Mouse (Mus musculus) right cerebral cortex, postnatal 25 days (tissue): ENCODE measurements at regions not wholly inside any gene's neighbourhood (a gene's known extent, or its start where the extent isn't known, plus 50 kb on each side); places are given as distances from the start of the nearest gene placed in this dataset.
"Not testable (repeated sequence)": the region's sequence is repeated elsewhere in the genome, so short reads cannot be mapped to it uniquely, and the experiment has no call there.

ENCODE experiments used
- DNase-seq: peaks from one replicate; pipeline ENCODE4 v3.0.0; 2022

DNA sequence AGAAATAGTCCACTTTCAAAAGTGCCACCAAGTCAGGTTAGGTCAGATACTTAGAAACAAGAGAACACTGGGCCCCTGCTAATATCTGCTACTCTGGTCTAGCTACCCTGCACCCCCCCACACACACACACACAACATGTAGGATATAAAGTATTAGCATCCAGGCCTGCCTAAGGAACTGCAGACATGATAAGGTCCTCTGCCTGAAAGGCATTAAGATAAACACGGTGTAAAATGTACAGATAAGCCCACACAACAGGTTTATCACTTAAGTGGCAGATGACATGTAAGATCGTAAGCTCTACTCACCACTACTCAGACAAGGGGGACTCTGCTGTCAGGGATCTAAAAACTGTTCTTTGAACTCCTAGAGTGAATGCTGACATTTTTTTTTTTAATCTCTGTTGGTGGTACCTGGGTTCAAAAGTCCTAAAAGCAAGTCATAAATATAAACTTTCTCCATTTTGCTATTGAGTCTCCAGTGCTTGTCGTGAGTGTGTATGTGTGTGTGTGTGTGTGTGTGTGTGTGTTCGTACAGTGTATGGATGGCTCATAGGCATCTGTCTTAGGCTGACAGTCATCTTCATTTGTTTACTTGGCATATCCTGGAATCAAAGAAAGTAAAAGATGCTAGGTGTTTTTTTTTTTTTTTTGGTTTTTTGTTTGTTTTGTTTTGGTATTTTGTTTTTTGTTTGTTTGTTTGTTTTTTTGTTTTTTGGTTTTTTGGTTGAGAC is 52.2 kb downstream of the Gm9817 start:
- DNase-seq: no peak

DNA sequence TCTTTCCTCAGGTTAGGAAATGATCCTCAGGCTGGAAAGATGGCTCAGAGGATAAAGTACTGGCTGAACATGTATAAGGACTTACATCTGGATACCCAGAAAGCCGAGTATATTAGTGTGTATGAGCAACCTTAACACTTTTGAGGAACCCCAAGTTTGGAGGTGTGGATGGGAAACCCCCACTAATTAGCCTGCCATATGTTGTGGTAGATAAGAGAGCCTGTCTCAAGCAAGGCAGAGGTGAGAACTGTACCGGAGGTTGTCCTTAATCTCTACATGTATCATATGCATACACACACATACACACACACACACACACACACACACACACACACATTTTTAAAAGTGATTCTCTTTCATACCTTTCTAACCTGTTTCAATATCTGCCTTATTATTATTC is 62.1 kb downstream of the Gm9817 start:
- DNase-seq: no peak

DNA sequence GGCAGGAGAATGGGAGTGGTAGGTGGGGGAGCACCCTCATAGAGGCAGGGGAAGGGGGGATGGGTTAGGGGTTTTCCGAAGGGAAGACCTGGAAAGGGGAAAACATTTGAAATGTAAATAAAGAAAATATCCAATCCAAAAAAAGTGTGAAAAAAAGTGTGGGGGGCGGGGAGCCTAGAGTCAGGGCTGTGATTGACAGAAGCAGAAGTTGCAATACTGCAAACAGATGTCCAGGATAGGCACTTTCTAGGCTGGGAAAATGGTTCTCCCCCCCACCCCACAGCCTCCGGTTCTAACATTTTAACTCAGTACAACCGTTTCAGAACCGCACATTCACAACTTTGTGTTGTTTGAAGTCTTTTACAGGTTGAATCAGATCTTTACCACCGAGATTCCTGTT is 66.6 kb downstream of the Gm9817 start:
- no peak for DNase-seq

DNA sequence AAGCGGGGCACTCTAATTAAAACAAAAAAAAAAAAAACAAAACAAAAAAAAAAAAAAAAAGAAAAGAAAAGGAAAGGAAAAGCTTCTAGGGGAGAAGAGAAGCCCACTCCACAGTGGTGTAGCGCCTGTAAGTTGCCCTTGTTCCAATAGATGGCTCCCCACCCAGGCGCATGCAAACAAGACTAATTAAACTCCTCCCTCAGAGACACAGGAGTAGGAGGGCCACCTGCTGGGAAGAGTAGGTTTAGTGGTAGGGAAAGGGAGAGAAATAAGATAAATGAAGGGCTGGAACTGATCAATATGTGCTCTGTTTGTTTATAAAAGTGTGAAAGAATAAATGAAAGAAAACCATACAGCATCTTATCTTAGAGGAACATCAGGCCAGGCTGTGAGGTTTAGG is 77.7 kb downstream of the Gm9817 start:
- no peak for DNase-seq

DNA sequence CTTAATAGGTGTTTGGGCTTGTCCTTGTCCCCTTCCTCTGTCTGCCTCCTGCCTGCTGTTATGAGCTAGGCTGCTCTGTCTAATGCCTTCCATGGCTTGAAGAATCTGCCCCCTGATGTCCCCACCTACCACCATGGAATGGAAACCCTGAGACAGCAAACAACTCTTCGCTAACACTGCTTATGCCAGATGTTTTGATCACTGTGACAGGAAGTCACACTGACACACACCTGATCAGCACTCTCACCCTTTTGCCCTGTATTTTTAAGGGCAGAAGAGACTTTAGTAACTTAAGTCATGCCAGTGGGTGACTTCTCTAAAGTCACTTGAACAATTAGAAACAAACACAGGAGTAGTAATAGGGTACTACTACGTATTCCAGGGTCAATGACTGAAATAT is 78.5 kb downstream of the Gm9817 start:
- no peak for DNase-seq

DNA sequence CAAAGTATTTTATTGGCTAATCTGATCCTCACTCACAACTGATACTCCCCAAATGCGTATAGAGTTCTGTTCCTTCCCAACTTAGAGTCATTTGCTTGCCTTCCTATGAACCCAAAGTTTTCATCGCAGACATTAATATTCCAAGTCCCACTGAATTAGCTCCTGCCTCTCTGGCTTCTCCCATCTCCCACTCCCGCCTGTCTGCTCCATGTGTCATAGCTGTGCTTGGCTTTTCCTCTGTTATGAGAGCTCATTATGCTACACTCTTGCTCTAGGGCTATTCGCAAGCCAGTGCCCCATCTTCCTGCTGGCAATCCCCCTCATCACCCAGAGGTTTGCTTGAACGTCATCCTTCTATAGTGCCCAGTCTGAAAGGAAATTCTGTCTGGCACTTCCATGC is 81.8 kb downstream of the Gm9817 start:
- no peak for DNase-seq

DNA sequence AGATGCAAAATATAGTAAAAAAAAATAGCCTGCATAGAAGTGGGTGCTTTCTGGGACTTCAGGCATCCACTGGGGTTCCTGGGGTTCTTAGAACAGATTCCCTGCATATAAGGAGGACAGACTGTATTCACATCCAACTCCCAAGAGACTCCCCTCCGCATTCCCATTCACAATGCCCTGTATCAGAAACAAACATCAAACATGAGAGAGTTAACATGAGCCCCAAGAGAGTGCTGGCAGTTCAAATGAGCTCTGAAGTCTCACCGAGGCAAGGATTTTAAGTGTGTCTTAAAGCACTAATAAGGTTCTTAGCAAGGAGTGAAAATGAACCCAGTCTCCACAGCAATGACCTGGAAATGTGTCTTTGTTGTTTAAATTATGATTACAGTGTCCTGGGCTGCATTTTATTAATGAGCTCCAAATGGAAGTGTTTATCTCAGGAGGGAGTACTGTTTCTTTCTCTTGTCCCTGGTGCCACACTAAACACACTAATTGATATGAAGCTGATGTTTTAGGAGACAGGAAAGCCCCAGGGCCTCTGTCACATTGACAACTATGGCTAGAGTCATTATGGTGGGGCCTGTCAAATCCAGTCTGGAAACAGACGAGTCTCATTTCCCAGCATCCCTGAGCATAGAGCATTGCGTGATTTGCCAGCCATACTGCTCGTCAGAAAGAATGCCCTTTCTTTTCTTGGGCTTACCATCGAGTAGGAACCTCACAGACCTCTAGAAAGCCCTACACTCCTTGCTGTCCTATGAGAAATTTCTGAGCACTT is 85.7 kb downstream of the Gm9817 start:
- DNase-seq: no peak

DNA sequence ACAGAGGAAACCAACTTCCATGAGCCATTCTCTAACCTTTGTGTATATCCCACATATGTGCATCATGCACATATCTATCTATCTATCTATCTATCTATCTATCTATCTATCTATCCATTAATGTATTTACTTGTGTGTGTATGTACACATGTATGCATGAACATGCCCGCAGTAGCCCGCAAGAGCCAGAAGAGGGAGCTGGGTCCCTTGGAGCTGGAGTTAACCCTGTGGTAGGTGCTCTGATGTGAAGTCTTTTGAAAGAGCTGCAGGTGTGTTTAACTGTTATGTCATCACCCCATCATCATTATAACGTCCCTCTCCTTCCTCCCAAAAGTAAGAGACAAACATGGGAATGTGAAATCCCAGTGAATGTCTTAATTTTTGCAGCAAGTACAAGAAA is 86.7 kb downstream of the Gm9817 start:
- no peak for DNase-seq

DNA sequence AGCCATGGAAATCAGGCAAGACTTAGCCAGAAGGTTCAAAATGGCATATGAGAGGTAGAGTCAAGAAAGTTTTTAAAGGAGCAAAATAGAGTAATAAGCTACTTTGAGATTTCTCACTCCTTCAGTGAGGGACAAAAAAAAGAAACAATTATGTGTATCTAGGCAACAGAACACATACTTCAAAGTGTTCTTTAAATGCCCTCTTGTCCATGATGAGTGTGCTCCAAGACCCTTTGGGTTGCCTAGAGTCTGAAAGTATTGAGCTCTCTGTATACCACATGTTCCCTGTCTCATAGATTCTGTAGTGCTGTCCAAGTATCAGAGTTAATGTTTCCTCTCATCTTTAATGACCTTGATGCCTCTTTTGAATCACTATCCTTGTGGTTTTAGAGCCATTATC is 91.2 kb downstream of the Gm9817 start:
- DNase-seq: no peak

DNA sequence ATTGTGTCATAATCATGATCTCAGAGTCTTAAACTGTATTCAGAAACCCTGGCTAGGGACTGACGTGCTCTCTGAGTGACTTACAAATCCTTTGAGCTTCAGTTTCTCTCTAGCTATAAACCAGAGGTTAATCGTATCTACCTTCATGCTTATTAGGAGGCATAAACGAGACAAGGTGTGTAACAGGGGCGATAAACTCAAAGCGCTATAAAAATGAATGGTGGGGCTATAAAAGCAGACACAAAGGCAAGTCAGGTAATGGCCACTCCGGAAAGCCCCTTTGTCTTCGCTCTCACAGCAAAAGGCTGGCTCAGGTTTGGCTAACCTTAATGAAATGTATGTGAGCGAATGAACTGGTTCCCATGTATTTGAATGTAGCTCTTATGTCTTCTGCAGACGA is 94.6 kb downstream of the Gm9817 start:
- DNase-seq: no peak

DNA sequence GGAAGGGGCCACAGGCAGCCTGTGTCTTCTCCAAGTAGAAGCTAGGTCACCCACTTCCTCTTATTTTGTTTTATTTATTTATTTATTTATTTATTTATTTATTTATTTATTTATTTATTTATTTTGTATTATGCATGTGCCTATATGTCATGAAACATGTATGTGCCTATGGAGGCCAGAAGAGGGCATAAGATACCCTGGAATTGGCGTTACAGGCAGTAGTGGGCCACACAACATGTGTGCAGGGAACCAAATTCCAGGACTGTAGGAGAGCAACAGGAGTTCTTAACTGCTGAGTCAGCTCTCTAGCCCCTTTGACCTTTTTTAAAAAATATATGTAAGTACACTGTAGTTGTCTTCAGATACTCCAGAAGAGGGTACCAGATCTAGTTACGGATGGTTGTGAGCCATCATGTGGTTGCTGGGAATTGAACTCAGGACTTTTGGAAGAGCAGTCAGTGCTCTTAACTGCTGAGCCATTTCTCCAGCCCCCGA is 97.3 kb downstream of the Gm9817 start:
- DNase-seq: not testable (repeated sequence)

DNA sequence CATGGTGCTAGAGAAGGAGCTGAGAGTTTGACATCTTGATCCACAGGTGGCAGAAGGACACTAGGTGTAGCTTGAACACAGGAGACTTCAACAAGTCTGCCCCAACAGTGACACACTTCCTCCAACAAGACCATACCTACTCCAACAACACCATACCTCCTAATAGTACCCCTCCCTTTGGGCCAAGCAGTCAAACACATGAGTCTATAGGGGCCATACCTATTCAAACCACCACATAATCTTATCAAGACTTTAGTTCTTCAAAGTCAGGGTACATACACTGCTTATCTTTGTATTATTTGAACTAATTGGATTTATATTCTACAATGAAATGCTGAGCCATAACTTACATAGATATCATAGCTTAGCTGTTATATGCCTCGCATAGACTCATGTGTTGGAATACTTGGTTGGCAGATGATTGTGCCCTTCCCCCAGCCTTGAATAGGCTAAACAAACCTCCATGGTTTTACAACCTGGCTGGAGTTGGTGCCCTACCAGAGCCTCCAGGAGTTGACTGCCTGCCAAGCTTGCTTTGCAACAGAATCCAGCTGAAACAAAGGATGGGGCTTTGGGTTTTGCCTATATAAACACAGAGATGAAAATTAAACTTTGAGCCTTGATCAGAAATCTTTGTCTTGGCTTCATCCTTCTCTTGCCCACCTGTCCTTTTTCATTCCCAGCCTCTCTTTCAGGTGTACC is 103.2 kb downstream of the Gm9817 start:
- no peak for DNase-seq

DNA sequence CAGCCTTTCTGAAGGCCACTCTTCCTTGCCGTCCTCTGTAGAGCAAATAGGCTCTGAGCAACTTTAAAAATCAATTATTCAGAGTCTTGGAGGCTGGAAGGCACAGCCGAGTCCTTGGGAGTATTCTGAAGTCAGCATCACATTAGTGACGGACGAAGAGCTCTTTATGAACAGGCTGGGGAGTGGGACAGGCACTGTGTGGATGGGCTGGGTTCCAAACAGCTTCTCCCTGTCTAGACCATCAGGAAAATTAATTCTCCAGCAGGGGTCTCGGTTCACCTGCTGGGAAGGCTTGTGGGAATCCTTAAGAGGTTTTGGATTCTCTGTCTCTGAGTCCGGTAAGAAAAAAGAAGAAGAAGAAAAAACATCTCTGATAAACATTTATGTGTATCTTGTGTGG is 110.9 kb downstream of the Gm9817 start:
- DNase-seq: no peak

DNA sequence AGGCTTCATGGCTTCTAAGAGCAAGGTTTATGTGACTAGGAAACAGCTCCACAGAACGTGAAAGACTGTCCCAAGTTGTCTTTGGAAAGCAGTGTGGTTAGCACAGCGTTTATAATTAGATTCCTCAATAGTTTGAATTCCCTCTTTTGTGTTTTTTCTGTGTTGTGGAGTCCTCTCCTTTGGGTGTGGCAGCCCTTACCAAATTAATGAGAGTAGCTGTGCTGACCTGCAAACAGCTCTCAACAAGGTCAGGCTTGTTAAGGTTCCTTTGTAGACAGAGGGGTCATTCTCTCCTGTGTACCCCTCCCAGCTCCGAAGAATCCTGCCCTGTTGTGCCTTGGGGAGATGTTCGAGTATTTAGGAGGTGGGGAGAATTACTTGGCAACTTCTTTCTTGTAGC is 111.7 kb downstream of the Gm9817 start:
- DNase-seq: no peak

DNA sequence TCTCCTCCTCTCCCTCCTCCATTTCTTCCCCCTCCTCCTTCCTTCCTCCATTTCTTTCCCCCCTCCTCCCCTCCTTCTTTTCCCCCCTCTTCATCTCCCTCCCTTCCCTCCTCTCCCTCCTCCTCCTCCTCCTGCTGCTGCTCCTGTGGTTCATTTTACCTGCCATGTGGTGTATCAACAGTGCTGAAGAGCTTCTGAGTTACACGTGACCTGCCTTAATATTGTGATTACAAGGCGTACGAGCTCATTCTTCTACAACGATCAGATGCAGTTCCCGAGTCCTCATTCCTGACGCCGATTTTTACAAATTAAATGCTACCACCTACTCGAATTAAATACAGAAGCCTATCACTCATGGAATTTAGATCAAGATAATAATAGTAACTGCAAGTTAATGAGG is 113.6 kb downstream of the Gm9817 start:
- no peak for DNase-seq

DNA sequence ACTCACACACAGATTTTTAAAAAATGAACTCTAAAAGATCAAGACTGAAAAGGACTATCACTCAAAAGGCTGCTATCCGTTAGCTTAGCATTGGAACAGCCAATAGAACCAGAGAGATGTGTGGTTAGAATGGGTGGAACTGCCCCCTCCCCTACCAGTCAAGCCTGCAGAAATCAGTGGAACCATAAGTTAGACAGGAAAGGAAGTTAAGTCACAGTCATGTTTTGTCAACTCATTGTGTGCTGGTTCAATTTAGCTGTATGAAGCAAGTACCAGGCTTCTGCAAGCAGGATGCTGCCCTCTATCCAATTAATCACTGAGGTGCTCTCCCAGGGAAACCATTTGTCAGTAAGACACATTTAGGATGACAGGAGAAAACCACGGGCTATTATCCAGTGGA is 117.1 kb downstream of the Gm9817 start:
- DNase-seq: no peak

DNA sequence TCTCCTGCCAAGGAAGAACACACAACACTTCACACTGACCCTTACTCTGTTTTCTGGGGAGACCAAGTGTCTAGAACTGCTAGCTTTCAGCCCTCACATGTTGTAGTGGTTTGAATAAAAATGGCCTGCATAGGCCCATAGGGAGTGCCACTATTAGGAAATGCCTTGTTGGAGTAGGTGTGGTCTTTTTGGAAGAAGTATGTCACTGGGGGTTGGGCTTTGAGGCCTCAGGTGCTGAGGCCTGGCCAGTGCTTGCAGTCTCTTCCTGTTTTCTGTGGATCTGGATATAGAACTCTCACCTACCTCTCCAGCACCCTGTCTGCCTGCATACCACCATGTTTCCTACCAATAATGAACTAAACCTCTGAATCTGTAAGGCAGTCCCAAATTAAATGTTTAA is 117.9 kb downstream of the Gm9817 start:
- no peak for DNase-seq

DNA sequence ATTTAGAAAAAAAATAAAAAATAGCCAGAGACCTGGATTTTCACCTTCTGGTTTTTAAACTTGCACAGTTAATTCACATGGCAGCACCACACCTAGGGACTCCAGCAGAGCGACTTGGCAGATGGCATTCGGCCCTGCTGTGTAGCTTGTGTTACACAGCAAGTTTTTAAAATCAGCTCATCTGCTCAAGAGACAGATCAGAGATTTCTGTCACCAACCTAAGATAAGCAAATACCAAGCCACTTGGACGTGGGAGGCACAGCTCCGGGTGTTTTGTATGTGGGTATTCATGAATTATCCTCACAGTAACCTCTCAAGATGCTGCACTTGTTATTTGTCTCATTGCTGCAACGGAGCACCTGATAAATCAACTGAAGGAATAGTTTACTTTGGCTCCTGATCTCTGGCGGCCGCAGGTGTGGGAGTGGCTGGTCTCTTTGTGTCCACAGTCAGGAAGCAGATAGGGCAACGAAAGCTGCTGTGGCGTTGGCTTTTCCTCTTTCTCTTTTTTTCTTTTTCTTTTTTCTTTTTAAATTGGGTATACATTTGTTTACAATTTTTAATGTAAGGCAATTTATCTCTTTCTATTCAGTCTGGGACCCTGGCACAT is 122.1 kb downstream of the Gm9817 start:
- DNase-seq: no peak

DNA sequence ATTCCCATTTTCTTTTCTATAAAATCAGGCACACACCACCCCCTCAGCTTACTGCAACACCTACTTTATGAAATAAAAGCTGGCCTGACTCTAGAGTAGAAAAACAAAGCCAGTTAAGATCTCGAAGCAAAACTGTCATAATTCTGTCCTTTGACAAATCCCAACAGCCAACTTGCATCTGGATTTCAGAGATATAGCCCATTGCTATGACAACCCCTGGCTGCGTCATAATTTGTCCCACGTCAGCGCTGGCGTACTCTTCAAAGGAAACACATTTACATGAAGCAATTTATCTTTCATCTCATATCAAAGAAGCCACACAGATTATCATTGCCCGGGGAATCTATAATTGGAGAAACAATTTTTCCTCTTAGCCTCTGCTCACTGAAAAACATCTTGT is 126.4 kb downstream of the Gm9817 start:
- DNase-seq: peak; percentile 27

DNA sequence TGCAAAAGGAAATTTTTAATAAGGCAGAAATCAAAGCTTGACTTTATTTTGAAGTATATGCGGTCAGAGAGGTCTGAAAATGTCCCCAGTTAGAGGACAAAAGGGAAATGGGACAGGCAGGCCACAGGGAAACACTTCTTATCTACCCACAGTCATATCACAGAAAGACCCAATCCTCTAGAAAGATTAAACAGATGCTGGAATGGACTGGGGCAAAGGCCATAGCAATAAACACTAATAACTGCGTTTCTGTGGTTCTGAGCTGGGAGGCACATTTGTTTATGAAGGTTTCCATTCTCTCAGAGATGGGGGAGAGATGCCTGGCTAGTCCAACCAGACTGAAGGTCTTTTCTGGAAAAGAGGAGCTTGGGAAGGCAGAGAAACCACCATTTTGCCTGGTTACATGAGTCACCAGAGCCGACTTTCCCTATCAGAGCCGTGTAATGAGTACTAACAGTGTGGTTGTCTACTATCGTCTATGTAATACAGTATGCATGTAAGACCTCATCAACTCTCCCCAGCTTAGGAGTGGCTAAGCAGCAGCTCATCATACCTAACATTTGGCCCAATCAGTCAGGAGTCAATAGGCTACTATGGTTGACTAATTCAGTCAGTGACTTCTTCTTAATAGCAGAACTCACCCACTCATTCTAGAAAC is 130.2 kb downstream of the Gm9817 start:
- no peak for DNase-seq

DNA sequence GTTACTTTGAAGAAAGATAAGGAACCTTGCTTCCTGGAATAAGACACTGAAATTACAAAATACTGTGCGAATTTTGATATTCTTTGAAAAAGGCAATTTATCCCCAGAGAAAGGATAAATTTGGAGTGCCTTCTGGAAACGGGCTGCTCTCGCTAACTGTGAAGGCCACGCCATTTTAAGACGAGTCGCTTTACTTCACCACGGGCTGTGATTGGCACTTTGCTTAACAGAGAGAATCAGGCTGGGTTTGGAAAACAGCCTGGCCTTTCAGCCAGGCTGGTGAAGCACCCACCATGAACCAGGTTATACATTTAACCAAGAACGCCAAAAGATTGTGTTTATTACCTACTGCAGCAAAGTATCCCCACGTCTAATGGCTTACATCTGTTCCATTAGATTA is 132.7 kb downstream of the Gm9817 start:
- DNase-seq: no peak

DNA sequence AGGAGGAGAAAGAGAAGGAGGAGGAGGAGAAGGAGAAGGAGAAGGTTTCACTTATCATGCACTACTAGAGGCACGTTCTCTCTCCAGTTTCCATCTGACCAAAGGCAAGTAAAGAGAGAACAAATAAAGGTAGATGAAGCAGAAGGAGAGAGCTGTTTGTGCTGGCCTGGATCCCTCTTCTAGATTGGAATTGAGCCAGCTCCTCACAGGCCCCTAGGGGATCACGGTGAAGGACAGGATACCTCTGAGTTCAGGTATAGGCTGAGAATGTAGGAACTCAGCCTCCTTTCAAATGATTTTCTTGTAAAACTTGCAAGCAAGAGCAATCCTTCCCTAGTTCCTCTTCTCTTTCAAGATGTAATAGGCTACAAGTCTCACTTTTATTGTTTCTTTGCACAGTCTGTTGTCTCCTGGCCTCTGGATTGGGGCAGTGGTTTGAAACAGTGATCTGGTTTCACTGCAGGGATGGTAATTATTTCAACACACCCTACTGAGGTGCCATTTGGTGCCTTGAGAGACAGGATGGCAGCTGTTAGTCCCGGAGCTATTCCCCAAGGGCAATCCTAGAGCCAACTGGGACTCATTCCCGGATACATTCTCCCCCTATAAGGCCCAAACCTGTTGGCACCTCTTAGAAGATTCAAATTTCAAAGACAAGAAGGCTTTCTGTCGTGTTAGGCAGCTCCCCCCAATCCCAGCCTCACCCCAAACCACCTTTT is 134.8 kb downstream of the Gm9817 start:
- no peak for DNase-seq
